Mouse (Mus musculus) CH12.LX (cell line): Measurements from ENCODE around the gene U2af1l4. TPM values are rescaled to one million over a fixed set of nuclear protein-coding genes. Genes with fewer than 3 reads are reported as not detected.

ENCODE experiments used
- DNase-seq: peaks from one replicate; pipeline ENCODE4 v3.0.0-alpha.2; 2013; ENCODE audit errors: extremely low read depth
- H3K27ac ChIP-seq: 2 replicates; pipeline ENCODE4 v1.5.1; 2012; ENCODE audit warnings: low read depth, mild to moderate bottlenecking, control low read depth, moderate library complexity; ENCODE audit not compliant: insufficient read depth
- H3K27me3 ChIP-seq: replicated peaks from 2 replicates; pipeline ENCODE3; 2012; ENCODE audit warnings: inconsistent platforms
- H3K36me3 ChIP-seq, 2 experiments: replicated peaks in 1 of 2; 2 replicates each; pipeline versions ENCODE3 to v1.6.1; 2012; ENCODE audit warnings: inconsistent platforms in 1 of 2, low read length in 1 of 2, mild to moderate bottlenecking in 1 of 2, mixed read lengths in 1 of 2, moderate library complexity in 1 of 2; ENCODE audit not compliant: control insufficient read depth in 1 of 2, insufficient read depth in 1 of 2
- H3K4me1 ChIP-seq, 2 experiments: 2 replicates each; pipeline ENCODE4 v1.6.1; 2012; ENCODE audit warnings: inconsistent platforms in 1 of 2, moderate library complexity in 1 of 2; ENCODE audit not compliant: insufficient read depth in 2 of 2, control insufficient read depth in 1 of 2
- H3K4me2 ChIP-seq: 2 replicates; pipeline ENCODE4 v1.6.1; 2012; ENCODE audit warnings: low read depth, mild to moderate bottlenecking, control low read depth; ENCODE audit not compliant: poor library complexity, insufficient read depth, severe bottlenecking
- H3K4me3 ChIP-seq, 3 experiments: fragments of 150-350 bp in 1 of 3; sonication (generic) in 1 of 3; replicated peaks in 1 of 3; 2 replicates each; pipeline versions ENCODE3 to v1.5.1; 2011 to 2012; ENCODE audit warnings: low read depth in 2 of 3, low read length in 2 of 3, mild to moderate bottlenecking in 2 of 3, moderate library complexity in 2 of 3, control low read depth in 1 of 3, improper control_type of control experiment in 1 of 3, inconsistent platforms in 1 of 3, mixed read lengths in 1 of 3; ENCODE audit not compliant: poor library complexity in 1 of 3
- H3K79me2 ChIP-seq: replicated peaks from 2 replicates; pipeline ENCODE4 v1.6.1; 2012; ENCODE audit warnings: mild to moderate bottlenecking, moderate library complexity; ENCODE audit not compliant: control insufficient read depth, poor library complexity, insufficient read depth, severe bottlenecking; ENCODE audit errors: extremely low read depth
- H3K9ac ChIP-seq: 2 replicates; pipeline ENCODE4 v1.6.1; 2012; ENCODE audit warnings: low read depth, mild to moderate bottlenecking, control low read depth, moderate library complexity; ENCODE audit not compliant: insufficient read depth
- H3K9me3 ChIP-seq: replicated peaks from 2 replicates; pipeline ENCODE3; 2012; ENCODE audit warnings: low read length, inconsistent platforms, mixed read lengths
- BHLHE40 ChIP-seq: IDR thresholded peaks from 2 replicates; pipeline ENCODE4 v1.6.1; 2011; ENCODE audit warnings: mild to moderate bottlenecking, low read depth, low read length, improper control_type of control experiment
- CHD1 ChIP-seq: IDR thresholded peaks from 2 replicates; pipeline ENCODE4 v1.6.1; 2012; ENCODE audit warnings: low read depth, low read length, improper control_type of control experiment, inconsistent platforms
- CHD2 ChIP-seq: IDR thresholded peaks from 2 replicates; pipeline ENCODE4 v1.6.1; 2011; ENCODE audit warnings: low read length, improper control_type of control experiment
- CTCF ChIP-seq, 2 experiments: IDR thresholded peaks in 1 of 2; conservative IDR thresholded peaks in 1 of 2; 2 replicates each; pipeline ENCODE4 v1.5.1; 2011 to 2012; ENCODE audit warnings: low read depth in 2 of 2, low read length in 2 of 2, improper control_type of control experiment in 1 of 2, inconsistent platforms in 1 of 2, mild to moderate bottlenecking in 1 of 2, moderate library complexity in 1 of 2
- ETS1 ChIP-seq: conservative IDR thresholded peaks from 2 replicates; pipeline ENCODE4 v1.6.1; 2012; ENCODE audit warnings: low read depth, mild to moderate bottlenecking, inconsistent platforms, low read length, improper control_type of control experiment, moderate library complexity
- GABPA ChIP-seq: IDR thresholded peaks from 2 replicates; pipeline ENCODE4 v1.6.1; 2012; ENCODE audit warnings: low read depth, low read length, improper control_type of control experiment, inconsistent platforms; ENCODE audit not compliant: insufficient replicate concordance
- IRF4 ChIP-seq: IDR thresholded peaks from 2 replicates; pipeline ENCODE4 v1.6.1; 2014; ENCODE audit warnings: low read depth, mild to moderate bottlenecking, inconsistent platforms, low read length, improper control_type of control experiment
- JUN ChIP-seq: IDR thresholded peaks from 2 replicates; pipeline ENCODE4 v1.6.1; 2011; ENCODE audit warnings: low read depth, mild to moderate bottlenecking, low read length, improper control_type of control experiment, moderate library complexity; ENCODE audit not compliant: insufficient read depth
- KAT2A ChIP-seq: IDR thresholded peaks from 2 replicates; pipeline ENCODE4 v1.6.1; 2012; ENCODE audit warnings: low read length, improper control_type of control experiment, inconsistent platforms; ENCODE audit not compliant: insufficient replicate concordance
- MAX ChIP-seq: IDR thresholded peaks from 2 replicates; pipeline ENCODE4 v1.6.1; 2011; ENCODE audit warnings: low read length, improper control_type of control experiment
- MAZ ChIP-seq: IDR thresholded peaks from 2 replicates; pipeline ENCODE4 v1.6.1; 2012; ENCODE audit warnings: low read depth, mild to moderate bottlenecking, inconsistent platforms, low read length, improper control_type of control experiment, moderate library complexity
- MXI1 ChIP-seq: IDR thresholded peaks from 2 replicates; pipeline ENCODE4 v1.6.1; 2011; ENCODE audit warnings: mild to moderate bottlenecking, low read depth, low read length, improper control_type of control experiment
- POLR2A ChIP-seq: IDR thresholded peaks from 2 replicates; pipeline ENCODE4 v1.6.1; 2011; ENCODE audit warnings: low read depth, mild to moderate bottlenecking, improper control_type of control experiment, low read length
- SIN3A ChIP-seq: IDR thresholded peaks from 2 replicates; pipeline ENCODE4 v1.6.1; 2012; ENCODE audit warnings: low read length, improper control_type of control experiment, inconsistent platforms
- SMC3 ChIP-seq: IDR thresholded peaks from 2 replicates; pipeline ENCODE4 v1.6.1; 2011; ENCODE audit warnings: low read depth, low read length, improper control_type of control experiment
- UBTF ChIP-seq: IDR thresholded peaks from 2 replicates; pipeline ENCODE4 v1.6.1; 2012; ENCODE audit warnings: low read depth, mild to moderate bottlenecking, inconsistent platforms, low read length, improper control_type of control experiment, moderate library complexity
- USF1 ChIP-seq: IDR thresholded peaks from 2 replicates; pipeline ENCODE4 v1.6.1; 2014; ENCODE audit warnings: low read depth, mild to moderate bottlenecking, inconsistent platforms, low read length, improper control_type of control experiment
- ZC3H11A ChIP-seq: IDR thresholded peaks from 2 replicates; pipeline ENCODE4 v1.6.1; 2012; ENCODE audit warnings: low read depth, mild to moderate bottlenecking, inconsistent platforms, low read length, improper control_type of control experiment
- ZKSCAN1 ChIP-seq: IDR thresholded peaks from 2 replicates; pipeline ENCODE4 v1.6.1; 2012; ENCODE audit warnings: low read depth, inconsistent platforms, low read length, improper control_type of control experiment, borderline replicate concordance
- ZMIZ1 ChIP-seq: IDR thresholded peaks from 2 replicates; pipeline ENCODE4 v1.6.1; 2012; ENCODE audit warnings: low read depth, mild to moderate bottlenecking, inconsistent platforms, low read length, improper control_type of control experiment
- ZNF384 ChIP-seq: IDR thresholded peaks from 2 replicates; pipeline ENCODE4 v1.6.1; 2012; ENCODE audit warnings: low read depth, low read length, improper control_type of control experiment, inconsistent platforms
- dilution Hi-C: fragments of 300-500 bp; cut with MboI; formaldehyde crosslinking; loops from 2 replicates; pipeline ENCODE4 v1.14.3; 2020; ENCODE audit warnings: low sequenced_read_pairs; ENCODE audit not compliant: extremely low pct_unique_long_range_greater_than_20kb, extremely low pct_ligation_motif_present
- in situ Hi-C: fragments of 300-500 bp; cut with MboI; formaldehyde crosslinking; loops from 3 replicates; pipeline ENCODE4 v1.14.3; 2019; ENCODE audit warnings: low sequenced_read_pairs, low pct_ligation_motif_present, low pct_unique_long_range_greater_than_20kb, mixed read lengths
- polyA plus RNA-seq: library from polyadenylated mRNA; unstranded; fragments of >175 nt; gene quantifications from 2 replicates; pipeline ENCODE4 v1.2.1, GENCODE M21; 2012; ENCODE audit warnings: low read depth; ENCODE audit not compliant: insufficient read length
- total RNA-seq, 2 experiments: library from RNA; depleted of rRNA; stranded (reverse); fragments of 300-350 nt in 1 of 2; fragments of >200 nt in 1 of 2; gene quantifications; 2 replicates each; pipeline ENCODE4 v1.2.3; 2012 to 2014

Gene U2af1l4
- total and polyA plus RNA-seq, 3 experiments = 51.5 to 60.8 (median 56.7) TPM

DNA sequence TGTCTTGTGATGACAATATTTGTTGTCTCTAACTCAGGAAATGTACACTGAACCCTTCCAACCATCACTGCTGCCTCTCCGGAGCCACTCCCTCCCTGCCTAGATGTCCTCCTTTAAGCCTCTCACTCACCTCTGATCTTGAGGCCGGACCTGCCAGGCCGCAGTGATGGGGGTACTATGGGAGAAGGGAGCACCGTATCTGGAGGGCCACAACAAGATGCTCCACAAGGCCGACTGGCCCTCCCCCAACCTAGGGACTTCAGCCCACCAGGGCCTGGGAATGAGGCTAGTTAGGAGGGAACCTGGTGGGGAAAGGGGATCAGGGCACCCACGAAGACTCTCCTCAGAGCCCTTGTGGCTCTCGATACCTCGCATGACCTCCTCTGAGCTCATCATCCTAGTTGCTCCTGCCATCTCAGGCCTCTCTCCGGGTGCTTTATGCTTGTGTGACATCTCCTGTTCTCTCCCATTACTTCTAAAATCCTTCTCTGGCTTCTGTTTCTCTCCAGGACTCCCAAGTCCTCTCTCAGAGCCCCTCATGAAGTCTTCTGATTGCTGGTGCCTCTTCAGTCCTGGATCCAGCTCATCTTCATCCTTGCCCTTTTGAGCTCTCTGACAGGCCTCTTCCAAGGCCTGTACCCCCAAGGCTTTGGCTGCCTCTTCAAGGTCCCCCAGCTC, 28.0 kb downstream of the U2af1l4 start:
- Histone ChIP-seq H3K79me2 (peaks cover 56% of the 10 kb centered on the region), H3K4me1 (peaks cover 19 to 48% of the 10 kb centered on the region in 2 experiments), H3K9ac (peak overlapping the region; percentile 74), H3K36me3 (peaks cover 9 to 26% of the 10 kb centered on the region in 2 experiments), H3K27me3 (no peaks in the 10 kb centered on the region), H3K4me2 (peak overlapping the region; percentile 93), H3K27ac (peak overlapping the region; percentile 100)
- DNase-seq = no peak
- in situ Hi-C loops = no loop called here
- dilution Hi-C loops = no loop called here
- TF ChIP-seq MAZ (0 out of 2 replicates have a peak, but pooled peaks have one; percentile 11), CHD1 (peak; percentile 63; the same call in 1 of the 2 replicates), IRF4 (no peak), ZMIZ1 (peak; percentile 53; the same call in 1 of the 2 replicates), USF1 (no peak), SIN3A (0 out of 2 replicates have a peak, but pooled peaks have one; percentile 33), POLR2A (0 out of 2 replicates have a peak, but pooled peaks have one; percentile 17), SMC3 (no peak)
- TF ChIP-seq, all 38 proteins: peak for 5
- peak overlapping the region; percentile 84 to 93 (median 89) for H3K4me3 ChIP-seq
- H3K9me3 ChIP-seq = no peaks in the 10 kb centered on the region

DNA sequence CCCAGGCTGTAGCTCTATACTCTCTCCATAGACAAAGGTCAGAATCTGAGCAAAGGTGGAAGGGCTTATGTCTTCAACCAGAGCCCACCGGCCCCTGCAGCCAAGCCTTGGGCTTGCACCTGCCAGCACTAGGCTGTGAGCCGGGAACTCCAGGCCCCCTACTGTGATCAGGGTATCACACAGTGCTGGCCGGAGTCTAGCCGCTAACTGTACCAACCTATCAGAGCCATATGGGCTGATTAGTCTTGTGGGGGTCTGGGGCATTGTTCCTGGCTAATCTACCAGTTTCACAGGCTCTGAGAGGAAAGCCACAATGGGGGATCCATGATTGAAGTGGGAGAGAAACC, 28.5 kb downstream of the U2af1l4 start:
- in situ Hi-C loops (no loop called here), dilution Hi-C loops (no loop called here)
- Histone ChIP-seq H3K4me3 (peak overlapping the region; percentile 84 to 93 (median 89)), H3K4me2 (peak overlapping the region; percentile 93), H3K9ac (peak overlapping the region; percentile 74), H3K36me3 (peaks cover 4 to 21% of the 10 kb centered on the region in 2 experiments), H3K9me3 (no peaks in the 10 kb centered on the region), H3K79me2 (peaks cover 52% of the 10 kb centered on the region)
- no peak for DNase-seq
- peak; percentile 9; the same call in 1 of the 2 replicates for TF ChIP-seq IRF4
- 0 out of 2 replicates have a peak, but pooled peaks have one; percentile 70 for TF ChIP-seq UBTF
- no peak for TF ChIP-seq MAX
- TF ChIP-seq, all 38 proteins: peak for 2
- peak overlapping the region; percentile 100; the same call in 1 of the 2 replicates for H3K27ac ChIP-seq
- peaks cover 19 to 50% of the 10 kb centered on the region in 2 experiments for H3K4me1 ChIP-seq
- no peaks in the 10 kb centered on the region for H3K27me3 ChIP-seq

DNA sequence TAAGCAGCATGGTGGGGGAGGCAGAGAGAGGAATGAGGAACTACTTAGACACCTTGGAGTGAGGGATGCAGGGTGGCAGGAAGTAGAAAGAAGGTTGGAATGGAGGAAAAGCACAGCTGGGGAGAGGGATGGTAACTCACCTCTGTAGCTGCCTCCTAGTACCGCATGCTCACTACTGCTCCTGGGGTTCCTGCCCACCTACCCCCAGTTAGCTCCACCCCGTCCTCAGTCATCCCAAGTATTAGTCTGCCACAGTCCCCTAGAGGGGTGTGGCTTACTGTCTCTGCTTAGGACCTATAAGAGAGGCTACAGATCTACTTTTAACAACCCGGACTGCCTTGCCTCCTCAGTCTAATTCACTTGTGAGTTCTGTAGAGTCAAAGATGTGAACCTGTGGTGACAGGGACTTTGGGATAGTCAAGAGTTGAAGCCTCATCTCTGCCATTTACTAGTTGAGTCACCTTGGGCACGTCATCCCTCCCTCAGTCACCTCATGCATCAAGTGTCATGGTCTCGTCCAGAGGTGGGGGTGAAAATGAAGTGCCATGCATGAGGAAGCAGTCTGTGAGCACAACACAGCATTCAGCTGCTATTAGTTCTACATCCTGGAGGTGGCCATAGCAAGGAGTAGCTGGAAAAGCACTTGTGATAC, 29.8 kb downstream of the U2af1l4 start:
- H3K27ac ChIP-seq = peak overlapping the region; percentile 100
- dilution Hi-C loops = no loop called here
- H3K27me3 ChIP-seq = no peaks in the 10 kb centered on the region
- H3K9ac ChIP-seq = peak overlapping the region; percentile 74
- H3K4me3 ChIP-seq = peak overlapping the region; percentile 84 to 93 (median 89)
- H3K4me2 ChIP-seq = peak overlapping the region; percentile 93
- H3K4me1 ChIP-seq = peaks cover 16 to 46% of the 10 kb centered on the region in 2 experiments
- H3K79me2 ChIP-seq = peaks cover 39% of the 10 kb centered on the region
- DNase-seq = peak; percentile 94
- H3K36me3 ChIP-seq = peaks cover 0 to 14% of the 10 kb centered on the region in 2 experiments
- no peaks in the 10 kb centered on the region for H3K9me3 ChIP-seq
- in situ Hi-C loops = no loop called here
- no peak; the same call in 1 of the 2 replicates for TF ChIP-seq MXI1
- TF ChIP-seq ZKSCAN1 = no peak
- TF ChIP-seq CTCF (conservative IDR thresholded peaks at IDR 0.05 in 1 of 2, IDR thresholded peaks at IDR 0.05 in 1 of 2; ENCODE audit: low read depth in 2 of 2, low read length in 2 of 2) = peak in 1 of 2 experiments; percentile 4; a peak in 1 of 4 replicates
- TF ChIP-seq ZNF384 = no peak
- no peak for TF ChIP-seq UBTF
- TF ChIP-seq ETS1 = peak; percentile 67
- TF ChIP-seq ZC3H11A = no peak
- TF ChIP-seq POLR2A = peak; percentile 85
- no peak for TF ChIP-seq USF1
- TF ChIP-seq ZMIZ1 = no peak
- TF ChIP-seq BHLHE40 = 0 out of 2 replicates have a peak, but pooled peaks have one; percentile 26
- TF ChIP-seq KAT2A = no peak
- TF ChIP-seq JUN = peak; percentile 46; the same call in 1 of the 2 replicates
- TF ChIP-seq SMC3 = no peak; the same call in 1 of the 2 replicates
- no peak for TF ChIP-seq GABPA
- TF ChIP-seq SIN3A = peak; percentile 36
- no peak for TF ChIP-seq CHD2
